Mouse (Mus musculus) kidney, adult 2 months (tissue): ENCODE data around the gene Peli2. TPM values are rescaled to one million over a fixed set of nuclear protein-coding genes. Genes with fewer than 3 reads are reported as not detected.

Experiments used
- DNase-seq: peaks from one replicate; pipeline ENCODE4 v3.0.0; 2021
- H3K27ac ChIP-seq: fragments of 200-500 bp; 2 replicates; pipeline ENCODE4 v1.5.1; 2012; ENCODE audit warnings: low read depth, low read length, control low read depth, inconsistent platforms; ENCODE audit not compliant: insufficient read depth
- H3K27me3 ChIP-seq: fragments of 200-500 bp; replicated peaks from 2 replicates; pipeline ENCODE4 v1.6.1; 2012; ENCODE audit warnings: mild to moderate bottlenecking, moderate library complexity, low read length, inconsistent platforms; ENCODE audit not compliant: control insufficient read depth, insufficient read depth
- H3K36me3 ChIP-seq: fragments of 200-500 bp; 2 replicates; pipeline ENCODE4 v1.6.1; 2012; ENCODE audit warnings: mild to moderate bottlenecking, moderate library complexity, low read length, inconsistent platforms; ENCODE audit not compliant: control insufficient read depth, insufficient read depth
- H3K4me1 ChIP-seq: fragments of 200-500 bp; 2 replicates; pipeline ENCODE4 v1.6.1; 2011; ENCODE audit warnings: low read length; ENCODE audit not compliant: control insufficient read depth, insufficient read depth
- H3K4me3 ChIP-seq: fragments of 200-500 bp; 2 replicates; pipeline ENCODE4 v1.5.1; 2011; ENCODE audit warnings: mild to moderate bottlenecking, low read depth, low read length, control low read depth; ENCODE audit not compliant: insufficient read depth
- CTCF ChIP-seq: fragments of 200-500 bp; conservative IDR thresholded peaks from 2 replicates; pipeline ENCODE4 v1.5.1; 2011; ENCODE audit warnings: low read depth, mild to moderate bottlenecking, control low read depth, low read length, moderate library complexity, mixed read lengths; ENCODE audit not compliant: insufficient read depth, insufficient read length
- POLR2A ChIP-seq: fragments of 200-500 bp; IDR thresholded peaks from one replicate; pipeline ENCODE4 v1.6.1; 2011; ENCODE audit warnings: low read depth, low read length, control low read depth
- WGBS: fragments of 180-500 bp; shearing (Covaris S2); methylation state at CpG from one replicate; pipeline ENCODE4 v1.1.7; 2018; 5-methylcytosine and 5-hydroxymethylcytosine counted together
- polyA plus RNA-seq: library from polyadenylated mRNA; depleted of rRNA; stranded (reverse); fragments of >200 nt; gene quantifications from 2 replicates; pipeline ENCODE4 v1.2.3, GENCODE M21; 2012

The Peli2 gene
- polyA plus RNA-seq, 1 experiment: 31.7 TPM

- WGBS: 77% methylated on average over 8 of the region's 8 CpGs
- Histone ChIP-seq H3K36me3 (no peaks in the 10 kb centered on the region), H3K4me3 (no peak overlapping the region), H3K4me1 (no peaks in the 10 kb centered on the region), H3K27me3 (no peaks in the 10 kb centered on the region), H3K27ac (no peak overlapping the region)
- TF ChIP-seq POLR2A (no peak), CTCF (no peak)
- no peak for DNase-seq
Observed at GRCm38 (mm10) chr14:48087298-48087830, 33.3 kb upstream of the Peli2 start.

- WGBS: 53% methylated on average over 4 of the region's 4 CpGs
- no peak overlapping the region for H3K27ac ChIP-seq
- TF ChIP-seq CTCF (no peak), POLR2A (no peak)
- H3K27me3 ChIP-seq: no peaks in the 10 kb centered on the region
- no peak overlapping the region for H3K4me3 ChIP-seq
- no peaks in the 10 kb centered on the region for H3K36me3 ChIP-seq
- no peaks in the 10 kb centered on the region for H3K4me1 ChIP-seq
- no peak for DNase-seq
Observed at GRCm38 (mm10) chr14:48090465-48090864, 30.2 kb upstream of the Peli2 start.

- Histone ChIP-seq H3K27me3 (no peaks in the 10 kb centered on the region), H3K4me3 (no peak overlapping the region), H3K4me1 (no peaks in the 10 kb centered on the region), H3K36me3 (no peaks in the 10 kb centered on the region), H3K27ac (no peak overlapping the region)
- WGBS: 93% methylated on average over 8 of the region's 8 CpGs
- TF ChIP-seq CTCF (no peak), POLR2A (no peak)
- no peak for DNase-seq
Observed at GRCm38 (mm10) chr14:48091160-48091559, 29.5 kb upstream of the Peli2 start.

- 50% methylated on average over 6 of the region's 6 CpGs for WGBS
- H3K4me1 ChIP-seq: no peaks in the 10 kb centered on the region
- H3K27ac ChIP-seq: no peak overlapping the region
- H3K27me3 ChIP-seq: no peaks in the 10 kb centered on the region
- TF ChIP-seq CTCF: no peak
- TF ChIP-seq POLR2A: no peak
- H3K36me3 ChIP-seq: no peaks in the 10 kb centered on the region
- DNase-seq: peak; percentile 63
- no peak overlapping the region for H3K4me3 ChIP-seq
Observed at GRCm38 (mm10) chr14:48098253-48098652, 22.4 kb upstream of the Peli2 start.

- no peak for DNase-seq
- no peaks in the 10 kb centered on the region for H3K4me1 ChIP-seq
- H3K27me3 ChIP-seq: no peaks in the 10 kb centered on the region
- 65% methylated on average over 1 of the region's 1 CpGs for WGBS
- H3K4me3 ChIP-seq: no peak overlapping the region
- no peak for TF ChIP-seq CTCF
- TF ChIP-seq POLR2A: no peak
- H3K36me3 ChIP-seq: no peaks in the 10 kb centered on the region
- H3K27ac ChIP-seq: no peak overlapping the region
Observed at GRCm38 (mm10) chr14:48099354-48099753, 21.3 kb upstream of the Peli2 start.

GRCm38 (mm10) chr14:48106453-48106852, 14.2 kb upstream of the Peli2 start:
- Histone ChIP-seq H3K27me3 (no peaks in the 10 kb centered on the region), H3K27ac (no peak overlapping the region), H3K4me1 (no peaks in the 10 kb centered on the region), H3K36me3 (no peaks in the 10 kb centered on the region), H3K4me3 (no peak overlapping the region)
- 79% methylated on average over 7 of the region's 7 CpGs for WGBS
- DNase-seq: no peak
- no peak for TF ChIP-seq CTCF
- no peak for TF ChIP-seq POLR2A

GRCm38 (mm10) chr14:48117986-48118385, 2.6 kb upstream of the Peli2 start:
- Histone ChIP-seq H3K4me1 (peaks cover 4% of the 10 kb centered on the region; the same call in 1 of the 2 replicates), H3K4me3 (no peak overlapping the region), H3K36me3 (no peaks in the 10 kb centered on the region), H3K27me3 (no peaks in the 10 kb centered on the region), H3K27ac (no peak overlapping the region)
- no peak for TF ChIP-seq POLR2A
- TF ChIP-seq CTCF: no peak
- WGBS: 85% methylated on average over 5 of the region's 5 CpGs
- no peak for DNase-seq
